In the genomic region with DNA sequence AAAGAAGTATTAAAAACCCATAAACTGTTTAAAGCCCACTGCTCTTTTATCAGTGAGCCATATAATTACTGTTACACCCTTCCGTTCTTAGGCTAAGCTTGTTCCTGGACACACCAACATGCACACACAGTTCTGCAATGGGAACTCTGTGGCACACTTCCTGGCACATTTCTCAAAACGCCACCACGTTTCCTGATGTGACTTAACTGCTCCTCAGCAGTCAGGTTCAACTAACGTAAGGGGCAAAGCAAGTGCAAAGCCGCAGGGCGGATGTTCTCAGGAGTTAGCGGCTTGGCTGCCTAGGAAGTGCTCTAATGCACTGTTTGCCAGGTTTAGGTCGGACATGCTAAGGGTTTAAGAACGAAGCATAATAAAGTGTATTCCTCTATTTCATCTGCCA, we compare ENCODE assay signal across 10 mouse cellular contexts. TPM values are rescaled to one million over a fixed set of nuclear protein-coding genes. Genes with fewer than 3 reads are reported as not detected.
A peak's percentile ranks its signal among the peaks of the same experiment; 100 is the strongest.
DNase-seq lines count a peak whose midpoint lies in the region; ATAC-seq and TF ChIP-seq lines count a peak whose summit lies in the region.
"Had no signal": no experiment of that assay in that cellular context is flagged by ENCODE, and none has a peak within 500 bp of the region (broad histone marks: within the 10 kb centered on the region; RNA-seq: fewer than 3 reads in every experiment).

No protein-coding gene starts in this region.

- peaks cover 87% of the 10 kb centered on the region for H3K4me1 ChIP-seq in G1E (ENCODE audit: insufficient read depth, low read depth, low read length)
- H3K4me1 ChIP-seq in erythroblast, embryonic 14.5 days (ENCODE audit: control insufficient read depth): peaks cover 98% of the 10 kb centered on the region
- peaks cover 97% of the 10 kb centered on the region for H3K4me1 ChIP-seq in liver, embryonic 12.5 days
- no peaks in the 10 kb centered on the region for H3K4me1 ChIP-seq in midbrain, postnatal 0 days (ENCODE audit: insufficient read depth, low read length)

- H3K9me3 ChIP-seq in G1E (replicated peaks): no peaks in the 10 kb centered on the region
- H3K9me3 ChIP-seq in erythroblast, embryonic 14.5 days (ENCODE audit: control insufficient read depth, low read length): no peaks in the 10 kb centered on the region
- no peaks in the 10 kb centered on the region for H3K9me3 ChIP-seq in liver, embryonic 12.5 days (replicated peaks)
- H3K9me3 ChIP-seq in midbrain, postnatal 0 days (ENCODE audit: low read length): no peaks in the 10 kb centered on the region
- H3K9me3 ChIP-seq: midbrain, embryonic 15.5 days; stomach, embryonic 15.5 days had no signal

- H3K27me3 ChIP-seq in G1E (ENCODE audit: insufficient read depth, low read length): no peaks in the 10 kb centered on the region
- H3K27me3 ChIP-seq in erythroblast, embryonic 14.5 days (ENCODE audit: control insufficient read depth): no peaks in the 10 kb centered on the region
- no peaks in the 10 kb centered on the region for H3K27me3 ChIP-seq in liver, embryonic 12.5 days (replicated peaks)
- no peaks in the 10 kb centered on the region for H3K27me3 ChIP-seq in midbrain, postnatal 0 days (ENCODE audit: insufficient read depth, low read length)
- H3K27me3 ChIP-seq: midbrain, embryonic 15.5 days; stomach, embryonic 15.5 days had no signal

- no peak for DNase-seq in G1E (ENCODE audit: low spot score)
- no peak for DNase-seq in testis, postnatal 10 days (ENCODE audit: low spot score)
- DNase-seq in midbrain, postnatal 0 days (ENCODE audit: low spot score): no peak
- DNase-seq in ovary, adult 18-20 months (ENCODE audit: low spot score): no peak
- no peak for DNase-seq in cerebellum, postnatal 4 days (ENCODE audit: low spot score in 2 of 2)

- ATAC-seq in G1E (ENCODE audit: extremely low read depth, insufficient number of reproducible peaks, low FRiP score, poor library complexity, severe bottlenecking): no peak
- no peak for ATAC-seq in liver, embryonic 12.5 days
- peak; percentile 52 for ATAC-seq in neutrophil, adult 5-6 weeks (ENCODE audit: extremely low read depth, insufficient number of reproducible peaks, low FRiP score, poor library complexity, severe bottlenecking)
- no peak for ATAC-seq in midbrain, postnatal 0 days (ENCODE audit: low FRiP score)
- ATAC-seq: midbrain, embryonic 15.5 days had no signal

- WGBS in liver, embryonic 12.5 days (ENCODE audit: insufficient replicate concordance): 21% methylated on average over 9 of the region's 9 CpGs
- WGBS in midbrain, postnatal 0 days: 83% methylated on average over 9 of the region's 9 CpGs

- H3K27ac ChIP-seq in liver, embryonic 12.5 days: peak overlapping the region; percentile 96
- H3K27ac ChIP-seq in midbrain, postnatal 0 days (ENCODE audit: low read depth, low read length): no peak overlapping the region
- H3K27ac ChIP-seq: midbrain, embryonic 15.5 days; stomach, embryonic 15.5 days had no signal

- H3K36me3 ChIP-seq in G1E (replicated peaks): peaks cover 41% of the 10 kb centered on the region
- H3K36me3 ChIP-seq in erythroblast, embryonic 14.5 days (ENCODE audit: control insufficient read depth): peaks cover 90% of the 10 kb centered on the region
- peaks cover 35% of the 10 kb centered on the region for H3K36me3 ChIP-seq in liver, embryonic 12.5 days
- no peaks in the 10 kb centered on the region for H3K36me3 ChIP-seq in midbrain, postnatal 0 days (ENCODE audit: insufficient read depth, low read length)
- H3K36me3 ChIP-seq: midbrain, embryonic 15.5 days; stomach, embryonic 15.5 days had no signal

- peak overlapping the region; percentile 70 for H3K4me2 ChIP-seq in liver, embryonic 12.5 days
- no peak overlapping the region for H3K4me2 ChIP-seq in midbrain, postnatal 0 days (ENCODE audit: low read depth, low read length, poor library complexity, severe bottlenecking)
- H3K4me2 ChIP-seq: midbrain, embryonic 15.5 days; stomach, embryonic 15.5 days had no signal

- TF ChIP-seq CTCF in G1E (IDR thresholded peaks at IDR 0.05; ENCODE audit: low read depth, low read length): no peak
- no peak for TF ChIP-seq CTCF in midbrain, postnatal 0 days (IDR thresholded peaks at IDR 0.05)

- H3K4me3 ChIP-seq in G1E (ENCODE audit: low read depth, low read length): peak overlapping the region; percentile 28; the same call in 1 of the 2 replicates
- peak overlapping the region; percentile 63 for H3K4me3 ChIP-seq in erythroblast, embryonic 14.5 days (replicated peaks)
- H3K4me3 ChIP-seq in liver, embryonic 12.5 days: peak overlapping the region; percentile 41
- no peak overlapping the region for H3K4me3 ChIP-seq in midbrain, postnatal 0 days (ENCODE audit: low read depth, low read length)
- H3K4me3 ChIP-seq: midbrain, embryonic 15.5 days; stomach, embryonic 15.5 days had no signal

- peak overlapping the region; percentile 72 for H3K9ac ChIP-seq in liver, embryonic 12.5 days
- H3K9ac ChIP-seq in midbrain, postnatal 0 days (replicated peaks; ENCODE audit: low read length, poor library complexity, severe bottlenecking): no peak overlapping the region
- H3K9ac ChIP-seq: midbrain, embryonic 15.5 days; stomach, embryonic 15.5 days had no signal

RNA-seq across cellular contexts. Expression of gene Trak2, which starts 17.0 kb away (rescaled TPM):
- total RNA-seq in G1E (2014; fragmentation: Nextera tagmentation): 88.5 and 143 TPM in 2 replicates
- total RNA-seq in G1E (2017): 55.3 and 59.9 TPM in 2 replicates
- 89.6 and 110 TPM in 2 replicates for polyA plus RNA-seq in G1E (2012)
- 54.9 and 57.2 TPM in 2 replicates for polyA plus RNA-seq in erythroblast, embryonic 14.5 days (2012)
- polyA plus RNA-seq in liver, embryonic 12.5 days (2016; fragmentation: Nextera tagmentation; extraction: Ambion mirVana): 56.5 and 59.8 TPM in 2 replicates
- total RNA-seq in neutrophil, adult 5-6 weeks (2017): 61.7 and 72.7 TPM in 2 replicates
- total RNA-seq in midbrain, postnatal 0 days (2014; rRNA removed): 40.4 and 46.7 TPM in 2 replicates
- 11.5 and 13.3 TPM in 2 replicates for polyA plus RNA-seq in midbrain, postnatal 0 days (2015; fragmentation: Nextera tagmentation; extraction: Ambion mirVana)

RNA-seq across cellular contexts. Expression of gene Stradb, which starts 17.1 kb away (rescaled TPM):
- 82.2 and 115 TPM in 2 replicates for total RNA-seq in G1E (2014; fragmentation: Nextera tagmentation)
- total RNA-seq in G1E (2017): 21.1 and 23.3 TPM in 2 replicates
- polyA plus RNA-seq in G1E (2012): 4.8 and 6.3 TPM in 2 replicates
- 2.2 and 2.5 TPM in 2 replicates for polyA plus RNA-seq in erythroblast, embryonic 14.5 days (2012)
- polyA plus RNA-seq in liver, embryonic 12.5 days (2016; fragmentation: Nextera tagmentation; extraction: Ambion mirVana): 37.5 and 38.4 TPM in 2 replicates
- 18.3 and 18.7 TPM in 2 replicates for total RNA-seq in neutrophil, adult 5-6 weeks (2017)
- 53.3 and 53.9 TPM in 2 replicates for total RNA-seq in midbrain, postnatal 0 days (2014; rRNA removed)
- polyA plus RNA-seq in midbrain, postnatal 0 days (2015; fragmentation: Nextera tagmentation; extraction: Ambion mirVana): 108 and 115 TPM in 2 replicates
